Comparison of ENCODE assay signal across 8 mouse cellular contexts in genomic region chr19:8989066-8989566, GRCm38 (mm10). TPM values are rescaled to one million over a fixed set of nuclear protein-coding genes. Genes with fewer than 3 reads are reported as not detected.
DNase-seq lines count a peak whose midpoint lies in the region; TF ChIP-seq lines count a peak whose summit lies in the region.

TSS of gene Ahnak (plus strand) at chr19:8989284.

- peaks cover 3% of the 10 kb centered on the region; the same call in 1 of the 2 replicates for H3K4me1 ChIP-seq in liver, adult 2 months (ENCODE audit: control insufficient read depth, insufficient read depth, low read length)

- peak within 1 kb of the TSS; percentile 88 for H3K9ac ChIP-seq in liver, adult 2 months (ENCODE audit: low read depth, low read length)

- peak within 1 kb of the TSS; percentile 57 for H3K4me3 ChIP-seq in left cerebral cortex, adult 2 months
- H3K4me3 ChIP-seq in liver, adult 2 months (ENCODE audit: insufficient read depth, low read depth, low read length) = peak within 1 kb of the TSS; percentile 84
- H3K4me3 ChIP-seq in myocyte = peak within 1 kb of the TSS; percentile 92

- peak; percentile 47 for TF ChIP-seq POLR2A in liver, adult 2 months (IDR thresholded peaks at IDR 0.05; ENCODE audit: extremely low read depth, insufficient read depth, low read length)
- TF ChIP-seq POLR2A in myocyte (IDR thresholded peaks at IDR 0.05; ENCODE audit: insufficient read length, low read depth) = peak; percentile 99

- H3K27me3 ChIP-seq in liver, adult 2 months (ENCODE audit: control insufficient read depth, insufficient read depth, low read length) = no peaks in the 10 kb centered on the region
- no peaks in the 10 kb centered on the region for H3K27me3 ChIP-seq in myocyte (ENCODE audit: control insufficient read depth, insufficient read depth, insufficient read length)

- H3K4me2 ChIP-seq in myocyte (ENCODE audit: low read depth) = peak within 1 kb of the TSS; percentile 84

- WGBS in liver, adult 2 months = 2% methylated on average over 41 of the region's 42 CpGs

- no peaks in the 10 kb centered on the region; the same call in 1 of the 2 replicates for H3K79me2 ChIP-seq in liver, adult 2 months (ENCODE audit: control insufficient read depth, insufficient read depth, low read length)
- peaks cover 53% of the 10 kb centered on the region for H3K79me2 ChIP-seq in myocyte (ENCODE audit: control insufficient read depth, insufficient read depth)

- no peak for TF ChIP-seq CTCF in left cerebral cortex, adult 2 months (IDR thresholded peaks at IDR 0.05)
- no peak for TF ChIP-seq CTCF in liver, adult 2 months (IDR thresholded peaks at IDR 0.05; ENCODE audit: low read depth, low read length)

- DNase-seq in left cerebral cortex, adult 2 months (ENCODE audit: extremely low spot score in 1 of 2, low spot score in 2 of 2) = no peak
- DNase-seq in left cerebral cortex, adult 9 months (ENCODE audit: low spot score in 2 of 2) = no peak
- peak; percentile 54 for DNase-seq in embryo, embryonic 10 days (ENCODE audit: low spot score)
- DNase-seq in heart, adult 18-20 months = peak; percentile 91 to 93
- peak; percentile 80 for DNase-seq in kidney, adult 18-20 months
- peak; percentile 37 for DNase-seq in liver, adult 2 months (ENCODE audit: extremely low read depth, low read depth, low spot score)
- peak; percentile 77 to 88 for DNase-seq in urinary bladder, postnatal 36 days (ENCODE audit: low spot score in 2 of 2)

- intact Hi-C loops in left cerebral cortex, adult 2 months (cut with DNase I) = no loop called here

- peak within 1 kb of the TSS; percentile 71 for H3ac ChIP-seq in myocyte (ENCODE audit: control insufficient read depth, insufficient read length)

- peak within 1 kb of the TSS; percentile 78 for H3K27ac ChIP-seq in left cerebral cortex, adult 2 months
- H3K27ac ChIP-seq in liver, adult 2 months (replicated peaks; ENCODE audit: insufficient read depth, low read depth, low read length) = peak within 1 kb of the TSS; percentile 40

- no peaks in the 10 kb centered on the region for H3K36me3 ChIP-seq in liver, adult 2 months (ENCODE audit: control insufficient read depth, insufficient read depth, low read length)
- no peaks in the 10 kb centered on the region for H3K36me3 ChIP-seq in myocyte (ENCODE audit: control insufficient read depth, insufficient read depth)

TF ChIP-seq in myocyte, 11 proteins besides CTCF, POLR2A, EP300 and RAD21:
- TF ChIP-seq TCF12 (IDR thresholded peaks at IDR 0.05; ENCODE audit: insufficient read depth, poor library complexity, severe bottlenecking) (no peak), MYOG (IDR thresholded peaks at IDR 0.05; ENCODE audit: control insufficient read depth in 1 of 3, insufficient read depth in 1 of 3, insufficient read length in 2 of 3, low read depth in 2 of 3) (peak in 1 of 3 experiments; percentile 40), MYOD1 (IDR thresholded peaks at IDR 0.05; ENCODE audit: control insufficient read depth in 1 of 3, insufficient read length in 2 of 3, low read depth in 2 of 3) (peak in 1 of 3 experiments; percentile 26), USF1 (IDR thresholded peaks at IDR 0.05; ENCODE audit: low read depth) (no peak), POLR2AphosphoS2 (IDR thresholded peaks at IDR 0.05; ENCODE audit: insufficient read length, low read depth) (peak; percentile 100)
TF ChIP-seq in myocyte: peak in this region for 3.

RNA-seq across cellular contexts. Expression of gene Ahnak, which starts in this region (rescaled TPM):
- total RNA-seq in left cerebral cortex, adult 2 months (2021) = 10 to 100 TPM; 22.5 to 32.2 TPM
- 100 to 1,000 TPM; 341 to 356 TPM for total RNA-seq in heart, adult 18-20 months (2021)
- 10.3 and 10.9 TPM in 2 replicates for total RNA-seq in liver, adult 2 months (2014; rRNA removed)
- polyA plus RNA-seq in liver, adult 2 months (2012; rRNA removed) = 0.90 and 1.2 TPM in 2 replicates
- polyA plus RNA-seq in myocyte (2012; fragmentation: generic; extraction: Trizol) = 93.3 TPM

Comparison
In these comparisons a context has a peak if more than half of its experiments do, and no peak if none do; other contexts are left out.
1. RNA of gene Ahnak (total RNA-seq): 341 to 356 TPM in heart, adult 18-20 months; 22.5 to 32.2 TPM in left cerebral cortex, adult 2 months and 10.3 to 10.9 TPM in liver, adult 2 months; every median in the first group is over 10 times any median in the second.
2. RNA of gene Ahnak (polyA plus RNA-seq): 93.3 TPM in myocyte (single experiment); 0.90 to 1.2 TPM in liver, adult 2 months; every median in the first group is over 10 times any median in the second.
3. DNase-seq: peak in embryo, embryonic 10 days (single experiment), heart, adult 18-20 months (2 of 2), kidney, adult 18-20 months (single experiment), liver, adult 2 months (single experiment) and urinary bladder, postnatal 36 days (2 of 2); none in left cerebral cortex, adult 2 months (0 of 2) and left cerebral cortex, adult 9 months (0 of 2).
4. Peak in every context shown above with its lines, with median percentiles within 50 percentile points of each other: H3K4me3 ChIP-seq.